Mouse (Mus musculus) C2C12 (cell line): ENCODE results near the gene Vmn1r168.
"Not testable (repeated sequence)": the region's sequence is repeated elsewhere in the genome, so short reads cannot be mapped to it uniquely, and the experiment has no call there.

Experiments used
- CEBPB ChIP-seq: IDR thresholded peaks from one replicate; pipeline ENCODE4 v1.6.1; 2011; ENCODE audit warnings: low read depth, mild to moderate bottlenecking, control low read depth, moderate library complexity
- CTCF ChIP-seq: IDR thresholded peaks from one replicate; pipeline ENCODE4 v1.5.1; 2011; ENCODE audit not compliant: control insufficient read depth, insufficient read depth, insufficient read length
- FOSL1 ChIP-seq: IDR thresholded peaks from one replicate; pipeline ENCODE4 v1.8.0; 2011; ENCODE audit warnings: mild to moderate bottlenecking, low read length; ENCODE audit not compliant: poor library complexity, insufficient read depth, severe bottlenecking
- MAX ChIP-seq: IDR thresholded peaks from one replicate; pipeline ENCODE4 v1.6.1; 2011; ENCODE audit warnings: mild to moderate bottlenecking, control low read depth
- MYOG ChIP-seq: IDR thresholded peaks from one replicate; pipeline ENCODE4 v1.6.1; 2011; ENCODE audit not compliant: control insufficient read depth, insufficient read length; ENCODE audit errors: extremely low read depth
- USF1 ChIP-seq: IDR thresholded peaks from one replicate; pipeline ENCODE4 v1.6.1; 2011; ENCODE audit warnings: low read depth, mild to moderate bottlenecking, control low read depth, moderate library complexity

GRCm38 (mm10) chr7:23539432-23539831 is at the start of gene Vmn1r168:
- TF ChIP-seq CTCF, MAX, USF1, FOSL1, MYOG, CEBPB: not testable (repeated sequence)
